Mouse (Mus musculus) Muller cell, postnatal 12 days (primary cell): ENCODE measurements around the gene Plekhb2.

ENCODE experiments used
- DNase-seq: peaks from one replicate; pipeline ENCODE4 v3.0.0-alpha.2; 2015; ENCODE audit errors: inconsistent ontology term

Plekhb2 gene

GRCm38 (mm10) chr1:34831381-34831780 lies 18.4 kb upstream of the Plekhb2 start:
- DNase-seq = no peak

- no peak for DNase-seq
These were observed 14.9 kb upstream of the Plekhb2 start for GRCm38 (mm10) chr1:34834904-34835303.

GRCm38 (mm10) chr1:34837951-34838689 lies 11.7 kb upstream of the Plekhb2 start:
- DNase-seq = no peak

GRCm38 (mm10) chr1:34839241-34839640 lies 10.5 kb upstream of the Plekhb2 start:
- no peak for DNase-seq

- peak; percentile 93 for DNase-seq
These were observed 7.9 kb upstream of the Plekhb2 start for GRCm38 (mm10) chr1:34841709-34842388.

GRCm38 (mm10) chr1:34842389-34842861 lies 7.4 kb upstream of the Plekhb2 start:
- DNase-seq = peak; percentile 78

- peak; percentile 93 for DNase-seq
These were observed 6.7 kb upstream of the Plekhb2 start, which contains the start of gene Fam168b for GRCm38 (mm10) chr1:34842887-34843618. Gene Fam168b, minus strand, starts transcription at chr1:34843065.

GRCm38 (mm10) chr1:34847070-34847469 lies 2.7 kb upstream of the Plekhb2 start:
- no peak for DNase-seq

- peak; percentile 32 for DNase-seq
These were observed 764 bp downstream of the Plekhb2 start for GRCm38 (mm10) chr1:34850343-34851136.

- no peak for DNase-seq
These were observed 1.8 kb downstream of the Plekhb2 start for GRCm38 (mm10) chr1:34851562-34851961.

GRCm38 (mm10) chr1:34852116-34852878 lies 2.5 kb downstream of the Plekhb2 start:
- no peak for DNase-seq

- no peak for DNase-seq
These were observed 4.0 kb downstream of the Plekhb2 start for GRCm38 (mm10) chr1:34853786-34854185.

GRCm38 (mm10) chr1:34855056-34855739 lies 5.4 kb downstream of the Plekhb2 start:
- DNase-seq = no peak

- no peak for DNase-seq
These were observed 8.9 kb downstream of the Plekhb2 start for GRCm38 (mm10) chr1:34858671-34859070.

GRCm38 (mm10) chr1:34859761-34860160 lies 10.0 kb downstream of the Plekhb2 start:
- DNase-seq = no peak

- DNase-seq = no peak
These were observed 10.4 kb downstream of the Plekhb2 start for GRCm38 (mm10) chr1:34860205-34860604.

- no peak for DNase-seq
These were observed 13.1 kb downstream of the Plekhb2 start for GRCm38 (mm10) chr1:34862877-34863276.

- DNase-seq = no peak
These were observed 13.5 kb downstream of the Plekhb2 start for GRCm38 (mm10) chr1:34863323-34863722.

GRCm38 (mm10) chr1:34864243-34864642 lies 14.5 kb downstream of the Plekhb2 start:
- no peak for DNase-seq

GRCm38 (mm10) chr1:34865866-34866265 lies 16.1 kb downstream of the Plekhb2 start:
- no peak for DNase-seq
